ENCODE assay signal across 8 mouse cellular contexts in genomic region chr17:66518877-66519553, GRCm38 (mm10). TPM values are rescaled to one million over a fixed set of nuclear protein-coding genes. Genes with fewer than 3 reads are reported as not detected.
DNase-seq lines count a peak whose midpoint lies in the region; ATAC-seq lines count a peak whose summit lies in the region.

No protein-coding gene starts in this region.

- H3K9me3 ChIP-seq in neural tube, embryonic 11.5 days (ENCODE audit: control insufficient read depth, low read length) = no peaks in the 10 kb centered on the region
- H3K9me3 ChIP-seq in embryonic facial prominence, embryonic 15.5 days (replicated peaks) = no peaks in the 10 kb centered on the region
- no peaks in the 10 kb centered on the region for H3K9me3 ChIP-seq in hindbrain, embryonic 12.5 days (replicated peaks)
- no peaks in the 10 kb centered on the region for H3K9me3 ChIP-seq in limb, embryonic 15.5 days
- no peaks in the 10 kb centered on the region for H3K9me3 ChIP-seq in midbrain, embryonic 15.5 days

- peak overlapping the region; percentile 83 for H3K4me2 ChIP-seq in neural tube, embryonic 11.5 days (ENCODE audit: low read depth)
- H3K4me2 ChIP-seq in embryonic facial prominence, embryonic 15.5 days (replicated peaks) = peak overlapping the region; percentile 89
- peak overlapping the region; percentile 70 for H3K4me2 ChIP-seq in hindbrain, embryonic 12.5 days (replicated peaks)
- peak overlapping the region; percentile 80 for H3K4me2 ChIP-seq in limb, embryonic 15.5 days
- peak overlapping the region; percentile 91 for H3K4me2 ChIP-seq in midbrain, embryonic 15.5 days

- no peaks in the 10 kb centered on the region for H3K36me3 ChIP-seq in neural tube, embryonic 11.5 days (ENCODE audit: control insufficient read depth, insufficient read depth, low read length)
- H3K36me3 ChIP-seq in embryonic facial prominence, embryonic 15.5 days = 0 out of 2 replicates have a peak, but pooled peaks cover 3% of the 10 kb centered on the region
- no peaks in the 10 kb centered on the region for H3K36me3 ChIP-seq in hindbrain, embryonic 12.5 days
- no peaks in the 10 kb centered on the region for H3K36me3 ChIP-seq in limb, embryonic 15.5 days
- H3K36me3 ChIP-seq in midbrain, embryonic 15.5 days (replicated peaks) = no peaks in the 10 kb centered on the region

- H3K4me3 ChIP-seq in neural tube, embryonic 11.5 days (ENCODE audit: low read depth, low read length) = peak overlapping the region; percentile 68
- peak overlapping the region; percentile 99 for H3K4me3 ChIP-seq in embryonic facial prominence, embryonic 15.5 days (replicated peaks)
- H3K4me3 ChIP-seq in hindbrain, embryonic 12.5 days = peak overlapping the region; percentile 96
- H3K4me3 ChIP-seq in limb, embryonic 15.5 days = peak overlapping the region; percentile 99
- peak overlapping the region; percentile 100 for H3K4me3 ChIP-seq in midbrain, embryonic 15.5 days

- H3K4me1 ChIP-seq in neural tube, embryonic 11.5 days (ENCODE audit: control insufficient read depth, insufficient read depth, low read length) = peaks cover 12% of the 10 kb centered on the region; the same call in 1 of the 2 replicates
- peaks cover 27% of the 10 kb centered on the region for H3K4me1 ChIP-seq in embryonic facial prominence, embryonic 15.5 days
- peaks cover 21% of the 10 kb centered on the region for H3K4me1 ChIP-seq in hindbrain, embryonic 12.5 days
- H3K4me1 ChIP-seq in limb, embryonic 15.5 days = peaks cover 17% of the 10 kb centered on the region
- peaks cover 26% of the 10 kb centered on the region for H3K4me1 ChIP-seq in midbrain, embryonic 15.5 days

- H3K27me3 ChIP-seq in neural tube, embryonic 11.5 days (ENCODE audit: control insufficient read depth, insufficient read depth, low read length) = no peaks in the 10 kb centered on the region
- no peaks in the 10 kb centered on the region for H3K27me3 ChIP-seq in embryonic facial prominence, embryonic 15.5 days
- no peaks in the 10 kb centered on the region for H3K27me3 ChIP-seq in hindbrain, embryonic 12.5 days
- H3K27me3 ChIP-seq in limb, embryonic 15.5 days = no peaks in the 10 kb centered on the region
- H3K27me3 ChIP-seq in midbrain, embryonic 15.5 days (replicated peaks) = no peaks in the 10 kb centered on the region

- WGBS in neural tube, embryonic 11.5 days = under 1% methylated on average over 57 of the region's 57 CpGs
- WGBS in embryonic facial prominence, embryonic 15.5 days = under 1% methylated on average over 57 of the region's 57 CpGs
- under 1% methylated on average over 53 of the region's 57 CpGs for WGBS in hindbrain, embryonic 12.5 days
- under 1% methylated on average over 49 of the region's 57 CpGs for WGBS in limb, embryonic 15.5 days
- WGBS in midbrain, embryonic 15.5 days = under 1% methylated on average over 57 of the region's 57 CpGs

- ATAC-seq in neural tube, embryonic 11.5 days (ENCODE audit: insufficient read depth, low FRiP score, low TSS enrichment) = peak; percentile 65
- peak; percentile 36; the same call in 1 of the 2 replicates for ATAC-seq in embryonic facial prominence, embryonic 15.5 days (ENCODE audit: insufficient number of reproducible peaks, low FRiP score, low TSS enrichment, low read depth)
- peak; percentile 76 for ATAC-seq in hindbrain, embryonic 12.5 days (ENCODE audit: low FRiP score)
- peak; percentile 42 for ATAC-seq in limb, embryonic 15.5 days (ENCODE audit: insufficient number of reproducible peaks, low FRiP score, low TSS enrichment, low read depth)
- peak; percentile 77 for ATAC-seq in midbrain, embryonic 15.5 days (replicated peaks)

- H3K9ac ChIP-seq in neural tube, embryonic 11.5 days (ENCODE audit: low read length) = peak overlapping the region; percentile 71
- H3K9ac ChIP-seq in embryonic facial prominence, embryonic 15.5 days = peak overlapping the region; percentile 98
- H3K9ac ChIP-seq in hindbrain, embryonic 12.5 days = peak overlapping the region; percentile 99
- peak overlapping the region; percentile 98 for H3K9ac ChIP-seq in limb, embryonic 15.5 days
- peak overlapping the region; percentile 96 for H3K9ac ChIP-seq in midbrain, embryonic 15.5 days

- peak; percentile 34 for DNase-seq in neural tube, embryonic 11.5 days (ENCODE audit: low spot score)
- no peak for DNase-seq in neural tube, embryonic 10.5 days (ENCODE audit: extremely low spot score, low spot score)
- DNase-seq in ZHBTc4 (ENCODE audit: low read depth, low spot score) (peak; percentile 62), adipocyte (ENCODE audit: low spot score) (no peak)

- H3K27ac ChIP-seq in neural tube, embryonic 11.5 days (ENCODE audit: low read depth, low read length) = no peak overlapping the region
- H3K27ac ChIP-seq in embryonic facial prominence, embryonic 15.5 days (replicated peaks) = 0 out of 2 replicates have a peak overlapping the region, but pooled peaks have one; percentile 44
- H3K27ac ChIP-seq in hindbrain, embryonic 12.5 days = peak overlapping the region; percentile 71
- peak overlapping the region; percentile 27; the same call in 1 of the 2 replicates for H3K27ac ChIP-seq in limb, embryonic 15.5 days
- H3K27ac ChIP-seq in midbrain, embryonic 15.5 days = peak overlapping the region; percentile 69

RNA-seq across cellular contexts. Expression of gene Rab12, which starts 0.5 kb away (rescaled TPM):
- 42.2 and 43.4 TPM in 2 replicates for polyA plus RNA-seq in neural tube, embryonic 11.5 days (2014; fragmentation: Nextera tagmentation; extraction: Ambion mirVana)
- 49.7 and 54.1 TPM in 2 replicates for polyA plus RNA-seq in embryonic facial prominence, embryonic 15.5 days (2015; fragmentation: Nextera tagmentation; extraction: Ambion mirVana)
- 59.8 and 61.0 TPM in 2 replicates for polyA plus RNA-seq in hindbrain, embryonic 12.5 days (2016; fragmentation: Nextera tagmentation; extraction: Ambion mirVana)
- polyA plus RNA-seq in limb, embryonic 15.5 days (2015; fragmentation: Nextera tagmentation; extraction: Ambion mirVana) = 39.7 and 48.6 TPM in 2 replicates
- 83.7 and 84.1 TPM in 2 replicates for polyA plus RNA-seq in midbrain, embryonic 15.5 days (2015; fragmentation: Nextera tagmentation; extraction: Ambion mirVana)

Comparison
In these comparisons a context has a peak if more than half of its experiments do, and no peak if none do; other contexts are left out.
1. DNase-seq: peak in neural tube, embryonic 11.5 days (single experiment) and ZHBTc4 (single experiment); none in neural tube, embryonic 10.5 days (single experiment) and adipocyte (single experiment).
2. Peak in every context shown above with its lines, with median percentiles within 50 percentile points of each other: ATAC-seq, H3K4me2 ChIP-seq, H3K4me3 ChIP-seq and H3K9ac ChIP-seq.